Mouse (Mus musculus): Measurements from ENCODE around the gene Lclat1. TPM values are rescaled to one million over a fixed set of nuclear protein-coding genes. Genes with fewer than 3 reads are reported as not detected.

Gene Lclat1
- polyA plus RNA-seq, 1 experiment from 2014 or later: 22.5 TPM

DNA sequence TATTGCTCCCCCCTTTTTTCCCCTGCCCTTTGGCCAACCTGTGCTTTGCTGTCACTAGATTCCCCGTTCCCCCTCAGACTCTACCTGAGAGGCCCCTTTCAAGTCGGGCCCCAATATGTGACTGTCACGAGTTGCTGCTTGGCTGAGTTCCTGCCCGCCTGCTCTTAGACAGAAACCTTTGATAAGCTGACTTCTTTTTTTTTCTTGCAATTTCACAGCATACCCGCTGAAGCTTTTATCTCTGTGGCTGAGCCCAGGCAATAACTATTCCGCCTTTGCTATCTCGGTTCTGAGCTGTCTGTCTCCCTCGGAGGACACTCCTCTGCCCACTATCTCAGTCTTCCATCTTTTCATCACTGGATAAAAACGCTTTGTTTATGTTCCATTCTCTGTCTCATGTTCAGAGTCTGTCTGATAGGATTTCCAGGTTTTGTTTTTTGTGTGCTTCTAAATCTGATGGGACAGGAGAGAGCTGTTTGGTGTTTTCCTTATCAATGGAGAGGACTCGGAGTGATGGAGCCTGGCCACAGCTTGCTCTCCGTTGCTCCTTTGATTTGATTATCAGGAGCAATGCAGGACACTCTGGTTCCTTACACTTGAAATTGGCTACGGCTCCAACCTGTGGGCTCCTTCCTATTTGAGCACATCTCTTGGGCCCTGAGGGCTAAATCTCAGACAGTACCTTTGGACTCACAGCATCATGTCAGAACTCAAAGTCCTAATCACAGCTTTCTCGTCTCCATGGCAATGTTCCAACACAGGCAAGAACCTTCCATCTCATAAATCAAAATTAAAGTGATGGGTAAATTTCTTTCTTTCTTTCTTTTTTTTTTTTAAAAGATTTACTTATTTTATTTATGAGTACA lies 20.5 kb upstream of the Lclat1 start:
- ATAC-seq: no peak

DNA sequence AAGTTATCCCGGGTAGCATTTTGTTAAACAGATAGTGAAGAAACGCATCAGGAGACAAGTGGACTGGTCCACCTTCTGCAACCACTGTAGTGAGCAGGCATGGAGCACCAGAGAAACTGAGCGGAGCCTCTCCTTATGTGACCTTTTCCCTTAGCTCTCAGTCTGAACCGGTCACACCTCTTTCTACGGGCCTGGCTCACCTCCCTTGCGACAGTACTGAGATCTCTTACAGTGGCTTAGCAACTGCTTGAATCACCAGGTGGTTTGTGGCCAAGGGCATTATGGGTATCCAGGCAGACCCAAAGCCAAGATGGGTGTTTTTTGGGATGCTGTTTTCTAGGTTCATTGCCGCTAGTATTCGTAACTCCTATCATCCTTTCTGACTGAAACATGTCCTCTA lies 16.4 kb upstream of the Lclat1 start:
- ChIA-PET POLR2A (no interaction called here), CTCF (interaction anchor here (0.7 to 1.1 kb wide), 2 partner anchors 14 kb away, joined by 3 read pairs; no protein-coding TSS in a partner anchor)
- ATAC-seq (no peak), DNase-seq (ENCODE audit: low read depth, low spot score) (no peak)
- in situ Hi-C loops (cut with MboI; ENCODE audit: low pct_unique_long_range_greater_than_20kb): no loop called here
- no peak for TF ChIP-seq CTCF (IDR thresholded peaks at IDR 0.05)
- no peaks in the 10 kb centered on the region for H3K27me3 ChIP-seq

More for the DNA sequence above, 20.5 kb upstream of the Lclat1 start:
- no peaks in the 10 kb centered on the region for H3K27me3 ChIP-seq
- CTCF ChIA-PET: interaction anchor here (1.2 to 3.5 kb wide), 2 partner anchors 9 to 17 kb away, joined by 3 to 22 read pairs; no protein-coding TSS in a partner anchor
- no peak for TF ChIP-seq CTCF (IDR thresholded peaks at IDR 0.05)
- in situ Hi-C loops (cut with MboI; ENCODE audit: low pct_unique_long_range_greater_than_20kb): no loop called here
- DNase-seq (ENCODE audit: low read depth, low spot score): no peak
- POLR2A ChIA-PET: no interaction called here

DNA sequence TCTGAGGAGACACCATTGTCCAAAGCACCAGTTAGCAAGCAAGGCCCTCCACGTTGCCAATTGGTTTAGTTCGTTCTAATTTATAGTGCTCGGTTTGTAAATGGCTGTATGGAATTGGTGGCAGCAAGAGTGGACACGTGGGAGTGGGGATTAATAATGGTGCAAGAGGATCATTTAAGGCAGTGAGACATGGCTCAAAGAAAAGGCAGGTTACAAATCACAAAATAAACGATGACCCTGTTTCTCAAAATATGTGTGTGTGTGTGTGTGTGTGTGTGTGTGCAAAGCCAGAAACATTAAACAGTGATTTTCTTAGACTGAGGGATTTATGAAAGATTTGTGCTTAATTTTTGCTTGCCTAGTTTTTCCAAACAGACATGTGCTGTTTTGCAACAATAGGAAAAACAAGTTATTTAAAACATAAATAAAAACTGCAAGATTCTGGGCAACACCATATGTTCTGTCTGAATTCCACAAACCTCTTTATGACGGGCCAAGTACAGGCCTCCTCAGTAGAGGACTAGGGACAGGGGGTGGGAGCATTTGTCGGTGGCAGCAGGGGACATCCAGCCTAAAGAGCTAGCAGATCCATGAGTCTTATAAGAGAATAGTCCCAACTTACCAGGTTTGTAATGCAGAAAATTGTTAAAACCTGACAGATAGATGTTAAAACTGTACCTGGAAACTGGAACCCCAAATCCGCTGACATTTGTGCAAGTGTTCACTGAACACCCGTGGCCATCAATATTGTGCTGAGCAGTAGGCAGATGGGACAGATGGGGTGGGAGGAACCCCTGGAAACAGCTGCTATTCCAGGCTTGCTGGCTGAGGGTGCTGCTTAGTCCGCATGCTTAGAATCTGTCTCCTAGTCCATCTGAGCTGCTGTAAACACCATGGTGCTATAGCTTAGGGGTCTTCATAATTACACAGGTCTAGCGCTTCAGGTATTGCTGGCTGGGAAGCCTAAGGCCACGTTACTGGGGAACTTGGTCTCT lies 15.4 kb upstream of the Lclat1 start:
- no peaks in the 10 kb centered on the region for H3K27me3 ChIP-seq
- in situ Hi-C loops (cut with MboI; ENCODE audit: low pct_unique_long_range_greater_than_20kb): no loop called here
- DNase-seq (ENCODE audit: low read depth, low spot score) (no peak), ATAC-seq (no peak)
- CTCF ChIA-PET: no interaction called here
- POLR2A ChIA-PET: no interaction called here
- no peak for TF ChIP-seq CTCF (IDR thresholded peaks at IDR 0.05)

GRCm38 (mm10) chr17:73095070-73095469 lies 12.7 kb upstream of the Lclat1 start:
- in situ Hi-C loops (cut with MboI; ENCODE audit: low pct_unique_long_range_greater_than_20kb): no loop called here
- ATAC-seq: no peak
- CTCF ChIA-PET: interaction anchor here (1.0 to 3.8 kb wide), 3 partner anchors 9 to 44 kb away, joined by 3 to 22 read pairs (median 12); no protein-coding TSS in a partner anchor
- POLR2A ChIA-PET: no interaction called here
- no peak for DNase-seq (ENCODE audit: low read depth, low spot score)
- H3K27me3 ChIP-seq: no peaks in the 10 kb centered on the region
- TF ChIP-seq CTCF (IDR thresholded peaks at IDR 0.05): no peak

GRCm38 (mm10) chr17:73095585-73095984 lies 12.2 kb upstream of the Lclat1 start:
- ChIA-PET CTCF (interaction anchor here (1.0 to 3.8 kb wide), 5 partner anchors 10 to 45 kb away, joined by 3 to 22 read pairs (median 3); partner anchors contain the start of gene Lclat1), POLR2A (interaction anchor here (0.7 to 1.1 kb wide), 2 partner anchors 149 to 177 kb away, joined by 5 read pairs; partner anchors contain the start of gene Lbh)
- no peak for TF ChIP-seq CTCF (IDR thresholded peaks at IDR 0.05)
- DNase-seq (ENCODE audit: low read depth, low spot score): no peak
- ATAC-seq: no peak
- H3K27me3 ChIP-seq: no peaks in the 10 kb centered on the region
- in situ Hi-C loops (cut with MboI; ENCODE audit: low pct_unique_long_range_greater_than_20kb): no loop called here

DNA sequence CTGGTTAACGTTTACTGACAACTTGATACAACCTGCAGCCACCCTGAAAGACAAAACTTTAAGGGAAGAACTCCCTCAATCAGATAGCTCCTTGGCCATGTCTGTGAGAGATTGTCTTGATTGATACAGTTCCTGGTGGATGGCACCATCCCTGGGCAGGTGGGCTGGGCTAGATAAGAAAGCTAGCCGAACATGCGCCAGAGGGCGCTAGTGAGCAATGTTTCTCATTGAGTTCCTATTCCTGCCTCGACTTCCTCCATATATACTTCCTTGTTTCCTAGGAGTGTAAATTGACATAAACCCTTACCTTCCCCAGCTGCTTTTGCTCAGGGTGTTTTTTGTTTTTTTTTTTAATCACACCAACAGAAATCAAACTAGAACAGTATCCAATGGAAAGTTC lies 11.3 kb upstream of the Lclat1 start:
- POLR2A ChIA-PET: interaction anchor here (0.7 to 1.1 kb wide), 2 partner anchors 148 to 178 kb away, joined by 5 read pairs; partner anchors contain the start of gene Lbh
- CTCF ChIA-PET: interaction anchor here (1.1 to 3.8 kb wide), 5 partner anchors 11 to 23 kb away, joined by 3 to 22 read pairs (median 4); partner anchors contain the start of gene Lclat1
- in situ Hi-C loops (cut with MboI; ENCODE audit: low pct_unique_long_range_greater_than_20kb): no loop called here
- DNase-seq (ENCODE audit: low read depth, low spot score) (no peak), ATAC-seq (no peak)
- peak; percentile 85 for TF ChIP-seq CTCF (IDR thresholded peaks at IDR 0.05)
- H3K27me3 ChIP-seq: no peaks in the 10 kb centered on the region

GRCm38 (mm10) chr17:73098636-73099035 lies 9.1 kb upstream of the Lclat1 start:
- CTCF ChIA-PET: interaction anchor here (1.0 to 1.8 kb wide), 3 partner anchors 9 to 20 kb away, joined by 3 to 6 read pairs (median 4); no protein-coding TSS in a partner anchor
- POLR2A ChIA-PET: no interaction called here
- no peak for ATAC-seq
- no peak for DNase-seq (ENCODE audit: low read depth, low spot score)
- TF ChIP-seq CTCF (IDR thresholded peaks at IDR 0.05): no peak
- in situ Hi-C loops (cut with MboI; ENCODE audit: low pct_unique_long_range_greater_than_20kb): no loop called here
- no peaks in the 10 kb centered on the region for H3K27me3 ChIP-seq

GRCm38 (mm10) chr17:73100396-73100795 lies 7.4 kb upstream of the Lclat1 start:
- no peak for ATAC-seq
- no peak for DNase-seq (ENCODE audit: low read depth, low spot score)
- H3K27me3 ChIP-seq: no peaks in the 10 kb centered on the region
- no peak for TF ChIP-seq CTCF (IDR thresholded peaks at IDR 0.05)
- ChIA-PET CTCF (no interaction called here), POLR2A (no interaction called here)
- in situ Hi-C loops (cut with MboI; ENCODE audit: low pct_unique_long_range_greater_than_20kb): no loop called here

DNA sequence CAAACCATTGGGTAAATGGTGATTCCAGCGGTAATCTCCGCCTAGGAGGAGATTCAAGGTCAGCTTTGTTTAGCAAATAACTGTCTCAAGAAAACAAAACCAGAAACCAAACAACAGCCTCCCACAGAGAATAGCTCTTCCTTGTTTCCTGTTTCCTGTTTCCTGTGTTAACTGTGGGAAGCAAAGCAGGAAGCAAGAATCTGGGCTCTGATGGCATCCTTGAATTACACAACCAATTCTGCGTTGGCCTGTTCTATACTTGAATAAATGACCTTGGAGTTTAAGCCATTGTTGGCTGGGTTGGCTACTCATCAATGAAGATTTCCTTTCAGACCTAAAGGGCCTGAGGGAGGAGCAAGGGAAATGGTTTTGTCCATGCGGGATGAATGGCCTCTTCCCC lies 5.2 kb upstream of the Lclat1 start:
- no peak for TF ChIP-seq CTCF (IDR thresholded peaks at IDR 0.05)
- DNase-seq (ENCODE audit: low read depth, low spot score) (no peak), ATAC-seq (no peak)
- in situ Hi-C loops (cut with MboI; ENCODE audit: low pct_unique_long_range_greater_than_20kb): no loop called here
- CTCF ChIA-PET: no interaction called here
- POLR2A ChIA-PET: no interaction called here
- H3K27me3 ChIP-seq: no peaks in the 10 kb centered on the region

GRCm38 (mm10) chr17:73108170-73108887 lies 544 bp downstream of the Lclat1 start:
- H3K27me3 ChIP-seq: no peaks in the 10 kb centered on the region
- TF ChIP-seq CTCF (IDR thresholded peaks at IDR 0.05): no peak
- CTCF ChIA-PET: interaction anchor here (1.6 kb wide), 1 partner anchor 12 kb away, joined by 3 read pairs; no protein-coding TSS in a partner anchor
- POLR2A ChIA-PET: no interaction called here
- ATAC-seq (peak; percentile 22), DNase-seq (ENCODE audit: low read depth, low spot score) (no peak)
- in situ Hi-C loops (cut with MboI; ENCODE audit: low pct_unique_long_range_greater_than_20kb): no loop called here

Measured in Patski (cell line).